Mouse (Mus musculus) embryonic stem cell, embryonic (primary cell): ENCODE results near the gene Mrm2.

Experiments used
- CTCF ChIA-PET, 4 experiments: fragments of 300-600 bp in 2 of 4; fragments of 350-600 bp in 2 of 4; sonication (Branson Sonifier 250); formaldehyde crosslinking; loops; one replicate each; lab custom pipeline; 2022; ENCODE audit warnings: inconsistent platforms in 2 of 4; lab: Charles Lee
- POLR2A ChIA-PET, 4 experiments: fragments of 300-600 bp in 2 of 4; fragments of 350-600 bp in 2 of 4; sonication (Branson Sonifier 250); formaldehyde crosslinking; loops; one replicate each; lab custom pipeline; 2022; ENCODE audit warnings: antibody characterized with exemption in 4 of 4, inconsistent platforms in 1 of 4; lab: Charles Lee

Mrm2 gene

GRCm38 (mm10) chr5:140331615-140332512, at the start of gene Mrm2:
Gene Mrm2, minus strand, starts transcription at chr5:140331898.
- ChIA-PET POLR2A (interaction anchor here (0.6 to 4.0 kb wide), 40 partner anchors 8 to 1270 kb away, joined by 3 to 31 read pairs (median 4); partner anchors contain the start of genes Mad1l1 (in 3 of the 4), Nudt1 (in 3 of the 4), Eif3b (in 2 of the 4) and Snx8 (in 2 of the 4)), CTCF (interaction anchor here (0.5 to 3.2 kb wide), 19 partner anchors 9 to 1994 kb away, joined by 3 to 14 read pairs (median 4); partner anchors contain the start of genes Mad1l1 (in 1 of the 4), Nudt1 (in 1 of the 4) and Snx8 (in 1 of the 4))

DNA sequence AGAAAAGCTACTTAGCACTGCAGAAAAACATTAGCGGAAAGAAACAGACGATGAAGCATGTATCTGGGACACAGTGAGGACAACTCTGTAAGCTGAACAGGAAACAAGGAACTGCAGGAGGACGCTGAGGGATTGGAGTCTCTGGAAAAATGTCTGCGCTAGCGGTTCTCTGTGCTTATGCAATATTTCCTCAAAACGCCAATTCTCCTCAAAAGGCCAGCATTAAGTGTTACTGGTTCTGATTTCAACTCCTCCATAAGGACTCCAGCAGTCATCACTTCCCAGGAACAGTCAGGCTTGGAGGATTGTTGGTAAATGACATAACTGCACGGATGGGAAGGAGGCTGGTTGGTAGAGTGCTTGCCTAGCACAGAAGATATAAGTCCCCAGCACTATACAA, 49.5 kb upstream of the Mrm2 start:
- CTCF ChIA-PET, result no interaction called here

DNA sequence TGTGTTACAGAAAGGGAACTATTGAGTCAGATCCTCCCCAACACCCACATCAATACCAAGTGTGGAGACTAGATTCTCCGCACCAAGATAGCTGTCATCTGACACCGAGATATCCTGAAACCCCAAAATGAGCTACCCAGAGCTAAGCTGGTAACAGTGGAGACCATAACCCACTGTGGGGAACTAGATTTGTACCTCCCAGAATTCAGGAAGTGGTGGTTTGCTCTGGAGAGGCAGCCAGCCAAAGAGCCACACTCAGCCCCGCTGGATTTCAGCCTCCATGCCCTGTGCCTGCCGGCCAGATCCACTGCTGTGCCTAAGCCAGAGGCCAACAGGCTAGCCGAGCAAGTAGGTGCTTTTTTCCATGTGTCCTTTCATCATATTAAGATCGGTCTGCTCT, 47.6 kb upstream of the Mrm2 start:
- ChIA-PET POLR2A (interaction anchor here in 3 of 4 experiments (0.6 to 3.9 kb wide), 7 partner anchors 9 to 1032 kb away, joined by 3 to 22 read pairs (median 4); partner anchors contain the start of gene Snx8 (in 3 of the 3)), CTCF (interaction anchor here in 2 of 4 experiments (0.6 kb wide), 2 partner anchors 10 to 126 kb away, joined by 3 to 4 read pairs; partner anchors contain the start of gene Chst12 (in 1 of the 2))

More for the DNA sequence above, 49.5 kb upstream of the Mrm2 start:
- POLR2A ChIA-PET, result interaction anchor here in 2 of 4 experiments (0.7 to 3.1 kb wide), 4 partner anchors 8 to 25 kb away, joined by 3 to 18 read pairs (median 4); partner anchors contain the start of gene Snx8 (in 2 of the 2)

GRCm38 (mm10) chr5:140378121-140378853, 46.6 kb upstream of the Mrm2 start:
- CTCF ChIA-PET, result interaction anchor here in 1 of 4 experiments (0.7 kb wide), 1 partner anchor 31 kb away, joined by 3 read pairs; no protein-coding TSS in a partner anchor
- POLR2A ChIA-PET, result interaction anchor here in 3 of 4 experiments (0.6 to 3.9 kb wide), 4 partner anchors 10 to 528 kb away, joined by 4 to 22 read pairs (median 12); partner anchors contain the start of gene Snx8 (in 3 of the 3)

DNA sequence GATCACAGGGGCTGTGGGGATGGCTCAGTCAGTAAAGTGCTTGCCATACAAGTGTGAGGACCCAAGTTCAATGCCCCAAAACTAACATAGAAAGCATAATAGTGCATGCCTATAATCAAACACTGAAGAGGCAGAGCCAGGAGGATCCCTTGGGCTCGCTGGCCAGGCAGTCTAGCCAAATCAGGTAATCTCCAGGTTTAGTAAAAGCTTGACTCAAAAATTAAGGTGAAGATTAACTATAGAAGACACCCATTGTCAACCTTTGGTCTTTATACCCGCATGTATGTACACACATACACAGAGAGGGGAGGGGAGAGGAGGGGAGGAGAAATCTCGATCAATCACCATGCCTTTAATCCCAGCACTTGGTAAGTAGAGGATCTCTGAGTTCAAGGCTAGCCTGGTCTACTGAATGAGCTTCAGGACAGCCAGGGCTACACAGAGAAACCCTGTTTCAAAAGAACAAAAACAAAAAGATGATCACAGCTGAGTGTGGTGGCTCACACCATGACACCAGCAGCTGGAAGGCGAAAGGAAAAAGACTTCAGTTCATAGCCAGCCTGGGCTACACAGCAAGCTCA, 43.6 kb upstream of the Mrm2 start:
- CTCF ChIA-PET, result interaction anchor here in 1 of 4 experiments (1.0 kb wide), 1 partner anchor 289 kb away, joined by 4 read pairs; no protein-coding TSS in a partner anchor
- POLR2A ChIA-PET, result interaction anchor here in 2 of 4 experiments (0.7 to 1.9 kb wide), 5 partner anchors 10 to 75 kb away, joined by 3 to 6 read pairs (median 4); no protein-coding TSS in a partner anchor

- ChIA-PET CTCF (interaction anchor here in 1 of 4 experiments (0.6 kb wide), 1 partner anchor 101 kb away, joined by 4 read pairs; no protein-coding TSS in a partner anchor), POLR2A (interaction anchor here in 1 of 4 experiments (0.6 to 1.9 kb wide), 3 partner anchors 14 to 166 kb away, joined by 3 to 4 read pairs (median 4); partner anchors contain the start of gene Eif3b)
Observed at GRCm38 (mm10) chr5:140374226-140374625, 42.5 kb upstream of the Mrm2 start.

- CTCF ChIA-PET, result interaction anchor here in 1 of 4 experiments (0.6 kb wide), 1 partner anchor 101 kb away, joined by 4 read pairs; no protein-coding TSS in a partner anchor
Observed at GRCm38 (mm10) chr5:140373711-140374110, 42.0 kb upstream of the Mrm2 start.

DNA sequence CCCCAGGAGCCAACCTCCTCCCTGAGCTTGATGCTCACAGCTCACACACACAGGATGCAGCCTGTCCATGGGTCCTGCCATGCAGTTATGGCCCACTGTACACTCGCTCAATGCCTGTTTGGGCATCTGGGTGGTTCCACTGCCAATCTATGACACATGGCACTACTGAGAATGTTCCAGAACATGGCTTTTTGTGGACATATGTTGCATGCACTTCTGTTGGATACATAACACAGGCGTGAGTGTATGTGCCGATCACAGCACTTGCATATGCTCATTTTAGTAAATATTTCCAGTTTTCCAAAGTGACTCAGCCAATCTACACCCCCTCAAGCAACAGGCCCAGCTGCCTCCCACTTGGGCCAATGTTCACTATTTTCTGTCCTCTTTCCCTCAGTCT, 40.0 kb upstream of the Mrm2 start:
- POLR2A ChIA-PET, result interaction anchor here in 1 of 4 experiments (1.2 kb wide), 1 partner anchor 12 kb away, joined by 3 read pairs; no protein-coding TSS in a partner anchor
- CTCF ChIA-PET, result interaction anchor here in 1 of 4 experiments (0.6 kb wide), 1 partner anchor 15 kb away, joined by 5 read pairs; no protein-coding TSS in a partner anchor

More at GRCm38 (mm10) chr5:140373711-140374110, 42.0 kb upstream of the Mrm2 start:
- POLR2A ChIA-PET, result interaction anchor here in 1 of 4 experiments (0.6 to 0.7 kb wide), 3 partner anchors 45 to 1904 kb away, joined by 3 to 6 read pairs (median 4); partner anchors contain the start of gene Eif3b

- ChIA-PET POLR2A (interaction anchor here in 1 of 4 experiments (1.2 kb wide), 1 partner anchor 11 kb away, joined by 3 read pairs; no protein-coding TSS in a partner anchor), CTCF (no interaction called here)
Observed at GRCm38 (mm10) chr5:140370446-140371254, 39.0 kb upstream of the Mrm2 start.

GRCm38 (mm10) chr5:140369466-140369865, 37.8 kb upstream of the Mrm2 start:
- ChIA-PET CTCF (interaction anchor here in 1 of 4 experiments (0.7 kb wide), 1 partner anchor 10 kb away, joined by 3 read pairs; no protein-coding TSS in a partner anchor), POLR2A (no interaction called here)

GRCm38 (mm10) chr5:140368926-140369325, 37.2 kb upstream of the Mrm2 start:
- CTCF ChIA-PET, result no interaction called here
- POLR2A ChIA-PET, result interaction anchor here in 2 of 4 experiments (1.0 to 1.5 kb wide), 3 partner anchors 11 to 28 kb away, joined by 3 to 7 read pairs (median 4); no protein-coding TSS in a partner anchor

DNA sequence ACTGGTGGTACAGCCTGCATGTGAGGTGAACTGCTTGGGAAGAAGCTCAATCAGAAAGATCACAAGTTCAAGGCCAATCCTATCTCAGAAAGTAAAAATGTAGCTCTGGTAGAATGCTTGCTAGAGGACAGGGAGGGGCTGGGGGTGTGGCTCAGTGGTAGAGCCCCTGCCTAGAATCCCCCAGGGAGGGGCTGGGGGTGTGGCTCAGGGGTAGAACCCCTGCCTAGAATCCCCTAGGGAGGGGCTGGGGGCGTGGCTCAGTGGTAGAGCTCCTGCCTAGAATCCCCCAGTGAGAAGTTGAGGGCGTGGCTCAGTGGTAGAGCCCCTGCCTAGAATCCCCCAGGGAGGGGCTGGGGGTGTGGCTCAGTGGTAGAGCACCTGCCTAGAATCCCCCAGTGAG, 36.4 kb upstream of the Mrm2 start:
- CTCF ChIA-PET, result interaction anchor here in 1 of 4 experiments (1.0 kb wide), 1 partner anchor 36 kb away, joined by 3 read pairs; no protein-coding TSS in a partner anchor
- POLR2A ChIA-PET, result interaction anchor here (0.6 to 2.7 kb wide), 16 partner anchors 9 to 76 kb away, joined by 3 to 8 read pairs (median 4); partner anchors contain the start of genes Eif3b (in 2 of the 4) and Snx8 (in 1 of the 4)

DNA sequence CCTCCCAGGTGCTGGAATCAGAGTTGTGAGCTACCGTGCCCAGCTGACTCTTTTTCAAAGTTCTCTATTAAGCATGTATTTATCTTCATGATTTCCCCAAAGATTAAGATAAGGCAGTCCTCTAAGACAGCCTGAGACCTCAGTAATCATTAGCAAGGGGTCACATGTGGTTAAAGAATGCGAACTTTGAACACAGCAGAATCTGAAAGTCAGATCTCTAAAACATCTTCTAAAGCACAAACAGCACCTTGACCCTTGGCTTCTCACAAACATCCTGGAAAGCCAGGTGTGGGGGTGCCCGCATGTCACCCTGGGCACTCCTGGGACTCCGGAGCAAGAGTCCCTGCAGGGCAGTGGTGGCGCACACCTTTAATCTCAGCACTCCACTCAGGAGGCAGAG, 32.7 kb upstream of the Mrm2 start:
- CTCF ChIA-PET, result interaction anchor here in 1 of 4 experiments (0.7 kb wide), 1 partner anchor 44 kb away, joined by 5 read pairs; no protein-coding TSS in a partner anchor
- POLR2A ChIA-PET, result interaction anchor here in 1 of 4 experiments (1.0 kb wide), 1 partner anchor 25 kb away, joined by 4 read pairs; no protein-coding TSS in a partner anchor

DNA sequence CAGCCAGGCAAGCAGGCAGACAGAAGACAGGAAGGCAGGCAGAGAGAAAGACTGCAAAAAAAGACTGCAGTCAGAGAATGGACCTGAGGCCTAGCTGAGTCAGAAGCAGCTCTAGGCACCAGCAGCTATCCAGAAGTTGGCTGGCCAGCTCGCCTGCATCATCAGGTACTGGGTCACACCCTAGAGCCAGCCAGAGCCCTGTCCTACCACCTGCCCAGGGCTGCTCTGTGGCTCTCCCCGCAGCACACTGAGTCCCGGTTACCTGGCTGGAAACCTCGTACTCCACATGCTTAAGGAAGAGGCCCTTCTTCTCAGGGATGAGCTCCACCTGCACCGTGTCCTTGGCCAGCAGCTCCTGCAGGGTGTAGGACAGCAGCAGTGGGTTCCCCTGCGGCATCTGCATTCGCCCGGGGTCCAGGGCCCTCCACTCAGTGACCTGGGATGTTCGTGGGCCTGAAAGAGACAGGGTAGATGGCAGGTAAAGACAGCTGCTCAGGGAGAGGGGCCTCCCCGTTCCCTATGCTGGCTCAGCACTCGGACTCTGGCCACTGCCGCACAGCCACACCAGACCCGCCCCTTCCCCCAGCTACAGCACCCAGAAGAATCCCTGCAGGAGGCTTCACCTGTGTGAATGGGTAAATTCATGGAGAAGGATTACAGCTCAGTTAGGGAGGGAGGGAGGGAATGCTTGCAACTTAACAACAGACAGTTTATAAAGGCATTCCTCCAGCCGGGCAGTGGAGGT, 28.4 kb upstream of the Mrm2 start:
- CTCF ChIA-PET, result interaction anchor here in 2 of 4 experiments (1.0 to 1.3 kb wide), 4 partner anchors 24 to 55 kb away, joined by 3 to 6 read pairs (median 4); no protein-coding TSS in a partner anchor
- POLR2A ChIA-PET, result interaction anchor here in 2 of 4 experiments (0.5 to 1.6 kb wide), 9 partner anchors 11 to 802 kb away, joined by 3 to 5 read pairs (median 3); partner anchors contain the start of gene Eif3b (in 1 of the 2)

DNA sequence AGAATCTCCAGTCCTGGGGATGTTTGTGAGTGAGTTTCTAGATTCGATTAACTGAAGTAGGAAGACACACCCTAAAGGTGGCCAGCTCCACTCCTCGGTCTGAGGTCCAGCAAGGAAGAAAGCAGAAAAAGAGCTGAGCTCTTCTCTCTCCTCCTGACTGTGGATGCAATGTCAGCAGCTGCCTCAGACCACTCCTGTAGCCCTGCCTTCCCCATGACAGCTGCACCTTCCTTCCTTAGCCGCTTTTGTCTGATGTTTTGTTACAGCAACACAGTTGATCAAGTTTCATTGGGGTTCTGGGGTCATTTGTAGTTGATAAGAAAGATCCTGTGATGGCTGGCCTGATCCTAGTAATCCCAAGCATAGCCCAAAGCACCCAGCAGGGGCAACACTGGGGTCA, 25.8 kb upstream of the Mrm2 start:
- CTCF ChIA-PET, result interaction anchor here in 2 of 4 experiments (0.7 to 1.5 kb wide), 3 partner anchors 20 to 89 kb away, joined by 3 to 4 read pairs (median 3); no protein-coding TSS in a partner anchor
- POLR2A ChIA-PET, result interaction anchor here in 2 of 4 experiments (0.6 to 1.6 kb wide), 8 partner anchors 9 to 105 kb away, joined by 3 to 8 read pairs (median 4); partner anchors contain the start of genes Eif3b (in 1 of the 2) and Snx8 (in 1 of the 2)
